Mouse (Mus musculus) layer of hippocampus, adult 11-12 months (tissue): ENCODE measurements at regions not wholly inside any gene's neighbourhood (a gene's known extent, or its start where the extent isn't known, plus 50 kb on each side); places are given as distances from the start of the nearest gene placed in this dataset.

ENCODE experiments used
- DNase-seq: peaks from one replicate; pipeline ENCODE4 v3.0.0; 2022; ENCODE audit warnings: low spot score

- DNase-seq = no peak
These were observed 104.1 kb downstream of the Cstad start for GRCm38 (mm10) chr2:30698758-30699535.

- DNase-seq = no peak
These were observed 103.0 kb downstream of the Cstad start for GRCm38 (mm10) chr2:30697851-30698250.

- no peak for DNase-seq
These were observed 101.1 kb downstream of the Cstad start for GRCm38 (mm10) chr2:30695771-30696456.

- no peak for DNase-seq
These were observed 100.2 kb downstream of the Cstad start for GRCm38 (mm10) chr2:30695041-30695440.

GRCm38 (mm10) chr2:30693206-30694035, 98.6 kb downstream of the Cstad start:
- peak; percentile 82 for DNase-seq

GRCm38 (mm10) chr2:30692561-30693205, 97.8 kb downstream of the Cstad start:
- DNase-seq = peak; percentile 48

GRCm38 (mm10) chr2:30691857-30692560, 97.2 kb downstream of the Cstad start:
- DNase-seq = peak; percentile 93

- no peak for DNase-seq
These were observed 96.4 kb downstream of the Cstad start for GRCm38 (mm10) chr2:30690925-30691856.

- peak; percentile 45 for DNase-seq
These were observed 95.5 kb downstream of the Cstad start for GRCm38 (mm10) chr2:30690307-30690706.

GRCm38 (mm10) chr2:30688402-30688801, 93.6 kb downstream of the Cstad start:
- no peak for DNase-seq

- peak; percentile 59 for DNase-seq
These were observed 92.3 kb downstream of the Cstad start for GRCm38 (mm10) chr2:30687121-30687551.

- DNase-seq = no peak
These were observed 91.5 kb downstream of the Cstad start for GRCm38 (mm10) chr2:30686359-30686758.

- no peak for DNase-seq
These were observed 90.5 kb downstream of the Cstad start for GRCm38 (mm10) chr2:30685137-30685860.

- no peak for DNase-seq
These were observed 89.6 kb downstream of the Cstad start for GRCm38 (mm10) chr2:30684461-30684860.

- DNase-seq = no peak
These were observed 87.4 kb downstream of the Cstad start for GRCm38 (mm10) chr2:30682146-30682825.

- DNase-seq = no peak
These were observed 86.8 kb downstream of the Cstad start for GRCm38 (mm10) chr2:30681642-30682041.

GRCm38 (mm10) chr2:30679041-30679440, 84.2 kb downstream of the Cstad start:
- DNase-seq = no peak

- DNase-seq = no peak
These were observed 82.7 kb downstream of the Cstad start for GRCm38 (mm10) chr2:30677498-30677897.
